Mouse (Mus musculus): ENCODE data around the gene Zfp112. TPM values are rescaled to one million over a fixed set of nuclear protein-coding genes. Genes with fewer than 3 reads are reported as not detected.

The Zfp112 gene
- polyA plus RNA-seq (2017; shearing (Covaris generic)) = 1.1 TPM

DNA sequence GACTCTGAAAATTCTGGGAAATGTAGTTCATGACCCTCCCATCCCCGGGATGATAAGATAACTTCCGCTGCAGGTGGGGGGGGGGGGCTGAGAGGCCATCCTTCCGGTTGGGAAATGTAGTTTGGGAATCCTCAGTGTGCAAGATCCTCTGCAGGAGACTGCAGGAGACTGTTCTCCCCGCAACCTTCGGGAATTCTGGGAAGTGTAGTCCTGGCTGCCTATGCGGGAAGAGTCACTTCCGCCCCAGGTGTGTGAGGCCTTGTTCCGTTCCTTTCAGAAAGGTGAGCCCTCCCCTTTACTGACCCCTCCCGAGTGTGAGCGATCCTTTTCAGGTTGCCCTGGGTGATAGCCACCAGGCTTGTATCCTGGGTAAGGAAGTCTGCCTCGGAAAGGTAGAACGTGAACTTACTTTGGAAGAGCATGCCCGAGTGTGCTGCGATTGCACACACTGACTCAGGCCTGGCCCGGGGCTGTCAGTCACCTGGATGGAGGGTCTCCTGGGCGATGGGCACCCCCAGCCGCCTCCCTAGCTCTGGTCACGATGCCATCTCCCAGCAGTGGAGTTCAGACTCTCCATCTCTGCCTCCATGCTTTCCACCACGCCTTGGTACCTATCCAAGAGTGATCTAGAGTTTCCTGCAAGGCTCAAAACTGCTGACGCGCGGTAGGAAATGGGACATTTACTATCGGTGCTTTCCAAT is at the start of gene Zfp112:
Gene Zfp112 (plus strand): TSS at position 159 of the 701 bp plus-strand sequence.

GRCm38 (mm10) chr7:24081634-24082431 is 30.3 kb upstream of the Zfp112 start, which contains the start of gene Zfp180:
Gene Zfp180 (plus strand): TSS chr7:24081924.

DNA sequence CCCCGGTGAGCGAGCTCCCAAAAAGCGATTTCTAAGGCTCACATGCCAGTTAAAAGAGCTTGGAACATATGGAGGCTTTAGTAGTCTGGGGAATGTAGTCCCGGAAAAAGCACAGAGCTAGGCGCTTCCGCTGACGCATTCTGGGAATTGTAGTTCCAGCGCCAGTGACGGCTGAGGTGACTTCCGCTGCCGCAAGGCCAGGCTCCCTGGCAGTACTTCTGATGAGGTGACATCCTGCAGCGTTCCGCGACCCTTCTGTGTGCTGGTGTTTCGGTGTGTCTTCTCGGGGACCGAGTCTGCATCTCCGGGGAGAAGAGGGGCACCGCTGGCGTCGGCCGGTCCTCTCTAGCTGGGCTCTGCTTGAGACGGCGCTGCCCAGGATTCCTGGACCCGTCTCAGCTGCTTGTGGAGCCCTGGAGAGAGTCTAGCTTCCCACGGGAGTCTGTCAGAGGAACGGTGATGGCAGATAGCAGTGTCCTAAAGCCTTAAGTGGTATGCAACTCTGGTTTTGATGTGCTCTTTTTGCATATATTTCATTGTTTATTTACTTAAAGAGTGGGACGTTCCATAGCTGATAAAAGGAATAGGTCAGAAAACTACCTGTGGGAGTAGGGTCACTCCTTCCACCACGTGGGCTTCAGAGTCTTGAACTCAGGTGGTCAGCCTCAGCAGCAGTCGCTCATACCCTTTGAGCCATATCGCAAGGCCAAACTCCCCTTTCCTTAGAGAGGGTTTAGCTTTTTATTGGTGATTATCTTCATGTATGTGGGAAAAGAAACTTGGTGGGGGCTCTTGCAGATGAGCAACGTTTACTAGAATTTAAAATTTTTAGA is 22.1 kb downstream of the Zfp112 start, which contains the start of gene Zfp235:
Gene Zfp235 (plus strand): TSS at position 174 of the 833 bp plus-strand sequence.

GRCm38 (mm10) chr7:24174618-24175336 is 62.7 kb downstream of the Zfp112 start, which contains the start of gene Zfp114:
Gene Zfp114 (plus strand): TSS chr7:24175060.

Other genes starting within 250 kb of the Zfp112 start
- not detected for gene Vmn1r177, start 245.9 kb upstream of the Zfp112 start, polyA plus RNA-seq (2017; shearing (Covaris generic))
- not detected for gene Vmn1r178, start 220.3 kb upstream of the Zfp112 start, polyA plus RNA-seq (2017; shearing (Covaris generic))
- gene Vmn1r179, start 185.3 kb upstream of the Zfp112 start, polyA plus RNA-seq (2017; shearing (Covaris generic)) = 0.22 TPM
- not detected for gene Vmn1r180, start 161.7 kb upstream of the Zfp112 start, polyA plus RNA-seq (2017; shearing (Covaris generic))
- gene Vmn1r181, start 137.7 kb upstream of the Zfp112 start, polyA plus RNA-seq (2017; shearing (Covaris generic)) = not detected
- not detected for gene V1rd19, start 110.6 kb upstream of the Zfp112 start, polyA plus RNA-seq (2017; shearing (Covaris generic))
- 0.07 TPM for gene Vmn1r183, start 59.1 kb upstream of the Zfp112 start, polyA plus RNA-seq (2017; shearing (Covaris generic))
- 27.9 TPM for gene Zfp180, start 30.4 kb upstream of the Zfp112 start, polyA plus RNA-seq (2017; shearing (Covaris generic))
- gene Zfp235, start 21.9 kb downstream of the Zfp112 start, polyA plus RNA-seq (2017; shearing (Covaris generic)) = 6.6 TPM
- not detected for gene Zfp114, start 62.7 kb downstream of the Zfp112 start, polyA plus RNA-seq (2017; shearing (Covaris generic))
- 0.37 TPM for gene Zfp111, start 99.1 kb downstream of the Zfp112 start, polyA plus RNA-seq (2017; shearing (Covaris generic))
- gene Zfp109, start 125.2 kb downstream of the Zfp112 start, polyA plus RNA-seq (2017; shearing (Covaris generic)) = 1.7 TPM
- gene Zfp108, start 142.5 kb downstream of the Zfp112 start, polyA plus RNA-seq (2017; shearing (Covaris generic)) = not detected
- 2.9 TPM for gene Zfp93, start 158.1 kb downstream of the Zfp112 start, polyA plus RNA-seq (2017; shearing (Covaris generic))
- 12.8 TPM for gene Zfp61, start 188.9 kb downstream of the Zfp112 start, polyA plus RNA-seq (2017; shearing (Covaris generic))
- 1.7 TPM for gene Zfp94, start 204.4 kb downstream of the Zfp112 start, polyA plus RNA-seq (2017; shearing (Covaris generic))
- gene Tescl, start 221.6 kb downstream of the Zfp112 start, polyA plus RNA-seq (2017; shearing (Covaris generic)) = not detected
- gene Lypd5, start 236.9 kb downstream of the Zfp112 start, polyA plus RNA-seq (2017; shearing (Covaris generic)) = not detected

Measured in effector memory CD4-positive, alpha-beta T cell, adult 5 months (primary cell).